Mouse (Mus musculus): ENCODE data around the gene Ccdc71. TPM values are rescaled to one million over a fixed set of nuclear protein-coding genes. Genes with fewer than 3 reads are reported as not detected.

Gene Ccdc71
- polyA plus RNA-seq, 1 experiment: 23.4 TPM

GRCm38 (mm10) chr9:108485301-108485875, 25.1 kb downstream of the Ccdc71 start:
- peaks cover 7% of the 10 kb centered on the region for H3K4me1 ChIP-seq (ENCODE audit: control insufficient read depth, insufficient read depth, low read length)
- DNase-seq: no peak
- TF ChIP-seq CTCF (IDR thresholded peaks at IDR 0.05; ENCODE audit: borderline replicate concordance, insufficient read depth, low read depth, low read length) (no peak), POLR2A (IDR thresholded peaks at IDR 0.05; ENCODE audit: borderline replicate concordance, insufficient read depth, low read length) (no peak)
- WGBS: 91% methylated on average over 19 of the region's 19 CpGs
- no peak overlapping the region for H3K4me3 ChIP-seq (replicated peaks; ENCODE audit: insufficient read depth, low read depth, low read length)
- H3K27ac ChIP-seq (ENCODE audit: insufficient read depth, low read length): no peak overlapping the region
- no peaks in the 10 kb centered on the region for H3K27me3 ChIP-seq (ENCODE audit: control insufficient read depth, insufficient read depth, low read length)

DNA sequence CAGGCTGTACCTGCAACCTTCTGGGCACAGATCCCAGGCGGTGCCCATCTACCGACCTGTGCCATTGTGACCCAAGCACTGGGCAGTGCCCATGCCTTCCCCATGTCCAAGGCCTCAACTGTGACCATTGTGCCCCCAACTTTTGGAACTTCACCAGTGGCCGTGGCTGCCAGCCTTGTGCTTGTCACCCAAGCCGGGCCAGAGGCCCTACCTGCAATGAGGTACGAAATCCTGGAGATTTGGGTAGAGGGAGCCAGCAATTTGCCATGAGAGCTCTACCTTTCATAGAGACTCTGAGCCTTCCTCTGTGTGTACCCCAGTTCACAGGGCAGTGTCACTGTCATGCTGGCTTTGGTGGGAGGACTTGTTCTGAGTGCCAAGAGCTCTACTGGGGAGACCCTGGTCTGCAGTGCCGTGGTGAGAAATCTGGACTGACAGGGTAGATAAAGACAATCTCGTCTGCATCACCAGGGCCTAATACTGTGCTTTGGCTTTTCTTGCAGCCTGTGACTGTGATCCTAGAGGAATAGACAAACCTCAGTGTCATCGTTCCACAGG, 26.7 kb downstream of the Ccdc71 start:
- DNase-seq: no peak
- WGBS: 90% methylated on average over 8 of the region's 8 CpGs
- Histone ChIP-seq H3K27me3 (ENCODE audit: control insufficient read depth, insufficient read depth, low read length) (no peaks in the 10 kb centered on the region), H3K4me1 (ENCODE audit: control insufficient read depth, insufficient read depth, low read length) (peaks cover 10% of the 10 kb centered on the region), H3K27ac (ENCODE audit: insufficient read depth, low read length) (no peak overlapping the region), H3K4me3 (replicated peaks; ENCODE audit: insufficient read depth, low read depth, low read length) (no peak overlapping the region)
- no peak for TF ChIP-seq CTCF (IDR thresholded peaks at IDR 0.05; ENCODE audit: borderline replicate concordance, insufficient read depth, low read depth, low read length)
- no peak for TF ChIP-seq POLR2A (IDR thresholded peaks at IDR 0.05; ENCODE audit: borderline replicate concordance, insufficient read depth, low read length)

DNA sequence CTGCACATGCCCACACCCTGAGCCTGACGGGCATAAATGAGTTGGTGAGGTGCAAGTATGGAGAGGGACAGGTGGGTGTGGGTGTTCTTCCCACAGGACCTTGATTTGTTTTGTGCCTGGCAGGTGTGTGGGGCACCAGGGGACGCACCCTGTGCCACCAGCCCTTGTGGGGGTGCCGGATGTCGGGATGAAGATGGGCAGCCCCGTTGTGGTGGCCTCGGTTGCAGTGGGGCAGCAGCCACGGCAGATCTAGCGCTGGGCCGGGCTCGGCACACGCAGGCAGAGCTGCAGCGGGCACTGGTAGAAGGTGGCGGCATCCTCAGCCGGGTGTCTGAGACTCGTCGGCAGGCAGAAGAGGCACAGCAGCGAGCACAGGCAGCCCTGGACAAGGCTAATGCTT, 28.1 kb downstream of the Ccdc71 start:
- DNase-seq: no peak
- H3K27ac ChIP-seq (ENCODE audit: insufficient read depth, low read length): no peak overlapping the region
- H3K27me3 ChIP-seq (ENCODE audit: control insufficient read depth, insufficient read depth, low read length): no peaks in the 10 kb centered on the region
- H3K4me3 ChIP-seq (replicated peaks; ENCODE audit: insufficient read depth, low read depth, low read length): no peak overlapping the region
- peaks cover 16% of the 10 kb centered on the region for H3K4me1 ChIP-seq (ENCODE audit: control insufficient read depth, insufficient read depth, low read length)
- TF ChIP-seq CTCF (IDR thresholded peaks at IDR 0.05; ENCODE audit: borderline replicate concordance, insufficient read depth, low read depth, low read length) (no peak), POLR2A (IDR thresholded peaks at IDR 0.05; ENCODE audit: borderline replicate concordance, insufficient read depth, low read length) (no peak)
- 90% methylated on average over 17 of the region's 17 CpGs for WGBS

GRCm38 (mm10) chr9:108489215-108489614, 28.9 kb downstream of the Ccdc71 start:
- WGBS: 93% methylated on average over 20 of the region's 20 CpGs
- H3K27ac ChIP-seq (ENCODE audit: insufficient read depth, low read length): peak overlapping the region; percentile 88; the same call in 1 of the 2 replicates
- no peak for TF ChIP-seq CTCF (IDR thresholded peaks at IDR 0.05; ENCODE audit: borderline replicate concordance, insufficient read depth, low read depth, low read length)
- TF ChIP-seq POLR2A (IDR thresholded peaks at IDR 0.05; ENCODE audit: borderline replicate concordance, insufficient read depth, low read length): no peak

DNA sequence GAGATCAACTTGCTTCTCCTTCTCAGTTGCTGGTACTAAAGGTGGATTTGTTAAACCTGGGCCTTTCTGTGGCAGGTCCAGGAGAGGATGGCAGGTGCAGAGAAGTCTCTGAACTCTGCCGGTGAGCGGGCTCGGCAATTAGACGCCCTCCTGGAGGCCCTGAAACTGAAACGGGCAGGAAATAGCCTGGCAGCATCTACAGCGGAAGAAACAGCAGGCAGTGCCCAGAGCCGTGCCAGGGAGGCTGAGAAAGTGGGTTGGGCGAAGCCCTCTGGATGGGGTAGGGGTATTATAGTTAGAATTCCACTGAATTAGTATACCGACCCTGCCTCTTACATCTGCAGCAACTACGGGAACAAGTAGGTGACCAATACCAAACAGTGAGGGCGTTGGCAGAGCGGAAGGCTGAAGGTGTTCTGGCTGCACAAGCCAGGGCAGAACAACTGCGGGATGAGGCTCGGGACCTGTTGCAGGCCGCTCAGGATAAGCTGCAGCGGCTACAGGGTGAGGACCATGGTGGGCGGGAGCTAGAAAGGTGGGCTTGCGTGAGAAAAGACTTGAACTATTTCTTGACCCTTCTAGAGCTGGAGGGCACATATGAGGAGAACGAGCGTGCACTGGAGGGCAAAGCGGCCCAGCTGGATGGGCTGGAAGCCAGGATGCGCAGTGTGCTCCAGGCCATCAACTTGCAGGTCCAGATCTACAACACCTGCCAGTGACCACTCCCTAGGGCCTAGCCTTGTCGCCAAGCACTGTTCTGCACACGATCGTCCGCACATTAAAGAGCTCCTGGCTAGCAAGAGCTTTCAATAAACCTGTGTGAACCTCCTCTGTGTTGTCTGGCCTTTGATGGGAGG, 29.6 kb downstream of the Ccdc71 start:
- H3K27ac ChIP-seq (ENCODE audit: insufficient read depth, low read length): peak overlapping the region; percentile 88
- peak in 1 of 2 experiments; percentile 37 for DNase-seq
- 24% methylated on average over 26 of the region's 26 CpGs for whole genome bisulfite sequencing
- TF ChIP-seq CTCF (IDR thresholded peaks at IDR 0.05; ENCODE audit: borderline replicate concordance, insufficient read depth, low read depth, low read length) (no peak), POLR2A (IDR thresholded peaks at IDR 0.05; ENCODE audit: borderline replicate concordance, insufficient read depth, low read length) (no peak)
- no peaks in the 10 kb centered on the region for H3K27me3 ChIP-seq (ENCODE audit: control insufficient read depth, insufficient read depth, low read length)
- H3K4me3 ChIP-seq (replicated peaks; ENCODE audit: insufficient read depth, low read depth, low read length): peak overlapping the region; percentile 77
- H3K4me1 ChIP-seq (ENCODE audit: control insufficient read depth, insufficient read depth, low read length): peaks cover 16% of the 10 kb centered on the region

More at GRCm38 (mm10) chr9:108489215-108489614, 28.9 kb downstream of the Ccdc71 start:
- Histone ChIP-seq H3K27me3 (ENCODE audit: control insufficient read depth, insufficient read depth, low read length) (no peaks in the 10 kb centered on the region), H3K4me1 (ENCODE audit: control insufficient read depth, insufficient read depth, low read length) (peaks cover 16% of the 10 kb centered on the region), H3K4me3 (replicated peaks; ENCODE audit: insufficient read depth, low read depth, low read length) (no peak overlapping the region)
- DNase-seq: no peak

DNA sequence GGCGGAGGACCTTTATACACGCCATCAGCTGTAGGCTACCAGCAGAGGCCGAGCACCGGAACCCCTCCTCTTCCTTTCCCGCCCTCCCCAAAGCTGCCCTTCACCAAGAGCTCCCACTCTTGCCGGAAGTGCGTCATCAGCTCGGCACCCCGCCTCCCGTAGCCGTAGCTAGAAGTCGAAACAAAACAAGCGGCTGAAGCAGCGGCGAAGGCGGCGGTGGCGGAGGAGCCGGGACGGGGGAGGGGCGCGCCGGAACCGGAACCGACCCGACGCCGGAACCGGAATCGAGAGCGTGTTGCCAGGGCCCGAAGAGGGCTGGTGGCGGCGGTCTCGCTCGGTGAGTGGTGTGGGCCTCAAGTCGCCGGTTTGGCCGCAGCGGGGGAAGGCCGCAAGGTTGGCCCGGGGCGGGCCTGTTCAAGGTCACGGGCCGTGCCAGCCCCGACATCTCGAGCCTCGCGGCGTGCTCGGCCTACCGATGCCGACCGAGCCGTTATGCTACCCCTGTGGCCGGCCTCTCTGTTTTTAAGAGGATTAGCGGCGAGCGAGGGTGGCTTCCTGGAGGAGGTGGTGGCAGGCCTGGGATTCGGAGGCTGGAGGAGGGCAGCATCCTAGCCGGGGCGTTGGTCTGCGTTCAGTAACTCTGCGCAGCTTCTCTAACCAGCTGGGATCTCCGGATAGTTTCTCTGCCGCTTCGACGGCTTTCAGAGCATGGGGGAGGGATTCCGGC, 30.4 kb downstream of the Ccdc71 start, which contains the start of gene Usp19:
Gene Usp19, plus strand, starts transcription at position 44 of the 727 bp plus-strand sequence.
- H3K4me3 ChIP-seq (replicated peaks; ENCODE audit: insufficient read depth, low read depth, low read length): peak within 1 kb of the TSS; percentile 77
- no peaks in the 10 kb centered on the region for H3K27me3 ChIP-seq (ENCODE audit: control insufficient read depth, insufficient read depth, low read length)
- TF ChIP-seq POLR2A (IDR thresholded peaks at IDR 0.05; ENCODE audit: borderline replicate concordance, insufficient read depth, low read length) (peak; percentile 81; the same call in 1 of the 2 replicates), CTCF (IDR thresholded peaks at IDR 0.05; ENCODE audit: borderline replicate concordance, insufficient read depth, low read depth, low read length) (no peak)
- H3K4me1 ChIP-seq (ENCODE audit: control insufficient read depth, insufficient read depth, low read length): peaks cover 16% of the 10 kb centered on the region
- peak within 1 kb of the TSS; percentile 91 for H3K27ac ChIP-seq (ENCODE audit: insufficient read depth, low read length)
- WGBS: under 1% methylated on average over 69 of the region's 69 CpGs
- DNase-seq: peak; percentile 96 to 98

DNA sequence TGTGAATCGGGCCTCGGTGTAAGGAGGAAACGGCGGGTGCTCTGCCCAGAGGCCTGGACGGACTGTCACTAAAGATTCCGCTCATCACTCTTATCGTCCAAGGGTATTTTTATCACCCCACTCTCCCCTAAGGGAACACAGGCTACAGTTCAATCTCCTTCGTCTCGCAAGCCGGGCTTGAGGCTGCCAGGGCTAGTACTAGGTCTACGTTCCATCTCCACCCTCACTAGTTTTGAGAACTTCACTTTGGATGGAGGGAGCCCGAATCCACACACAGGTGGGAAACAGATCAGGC, 30.9 kb downstream of the Ccdc71 start:
- TF ChIP-seq CTCF (IDR thresholded peaks at IDR 0.05; ENCODE audit: borderline replicate concordance, insufficient read depth, low read depth, low read length) (no peak), POLR2A (IDR thresholded peaks at IDR 0.05; ENCODE audit: borderline replicate concordance, insufficient read depth, low read length) (no peak)
- Histone ChIP-seq H3K27ac (ENCODE audit: insufficient read depth, low read length) (peak overlapping the region; percentile 91), H3K27me3 (ENCODE audit: control insufficient read depth, insufficient read depth, low read length) (no peaks in the 10 kb centered on the region), H3K4me1 (ENCODE audit: control insufficient read depth, insufficient read depth, low read length) (peaks cover 16% of the 10 kb centered on the region), H3K4me3 (replicated peaks; ENCODE audit: insufficient read depth, low read depth, low read length) (peak overlapping the region; percentile 77)
- DNase-seq: no peak
- 4% methylated on average over 12 of the region's 12 CpGs for WGBS

Data from cerebellum, adult 2 months (tissue).